Mouse (Mus musculus) megakaryocyte, embryonic 14.5 days (primary cell): Measurements from ENCODE around the gene Cfap74.

ENCODE experiments used
- FLI1 ChIP-seq: IDR thresholded peaks from 2 replicates; pipeline ENCODE4 v1.6.1; 2012; ENCODE audit warnings: low read length, inconsistent platforms, mixed read lengths
- GATA1 ChIP-seq: IDR thresholded peaks from 3 replicates; pipeline ENCODE4 v1.6.1; 2012; ENCODE audit warnings: mixed read lengths, low read length, inconsistent platforms, borderline replicate concordance

DNA sequence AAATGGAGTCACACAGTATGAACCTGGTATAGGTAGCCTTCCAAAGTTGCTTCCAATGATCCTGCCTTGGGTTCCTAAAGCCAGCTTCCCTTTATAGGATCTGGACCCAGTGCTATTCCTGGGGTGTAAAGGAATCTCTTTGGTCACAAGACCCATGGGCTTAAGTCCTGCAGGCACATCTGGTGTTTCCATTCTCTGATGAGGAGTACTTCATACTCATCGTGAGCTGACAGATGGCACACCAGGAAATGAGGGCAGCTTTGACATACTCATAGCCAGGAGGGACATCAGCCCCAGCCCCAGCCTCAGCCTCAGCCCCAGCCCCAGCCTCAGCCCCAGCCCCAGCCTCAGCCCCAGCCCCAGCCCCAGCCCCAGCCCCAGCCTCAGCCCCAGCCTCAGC lies 6.5 kb upstream of the Cfap74 start:
- TF ChIP-seq GATA1 (no peak), FLI1 (no peak)
